Mouse (Mus musculus) neural tube, embryonic 12.5 days (tissue): Measurements from ENCODE around the gene Eif3a. TPM values are rescaled to one million over a fixed set of nuclear protein-coding genes. Genes with fewer than 3 reads are reported as not detected.
A peak's percentile ranks its signal among the peaks of the same experiment; 100 is the strongest.

ENCODE experiments used
- ATAC-seq: fragments of 200-750 bp; cut with Nextera tagmentation; 2 replicates; pipeline ENCODE4 v1.8.0; 2017; ENCODE audit warnings: low read depth, mild to moderate bottlenecking, moderate TSS enrichment, moderate library complexity; ENCODE audit not compliant: low FRiP score
- H3K27ac ChIP-seq: fragments of 300-500 bp; sonication (generic); 2 replicates; pipeline ENCODE4 v1.5.1; 2016
- H3K27me3 ChIP-seq: fragments of 300-500 bp; sonication (generic); replicated peaks from 2 replicates; pipeline ENCODE4 v1.6.1; 2016; ENCODE audit warnings: mild to moderate bottlenecking
- H3K36me3 ChIP-seq: fragments of 300-500 bp; sonication (generic); 2 replicates; pipeline ENCODE4 v1.6.1; 2016; ENCODE audit warnings: mild to moderate bottlenecking
- H3K4me1 ChIP-seq: fragments of 300-500 bp; sonication (generic); 2 replicates; pipeline ENCODE4 v1.6.1; 2016
- H3K4me2 ChIP-seq: fragments of 300-500 bp; sonication (generic); replicated peaks from 2 replicates; pipeline ENCODE4 v1.6.1; 2016; ENCODE audit warnings: mild to moderate bottlenecking
- H3K4me3 ChIP-seq: fragments of 300-500 bp; sonication (generic); 2 replicates; pipeline ENCODE4 v1.5.1; 2016
- H3K9ac ChIP-seq: fragments of 300-500 bp; sonication (generic); 2 replicates; pipeline ENCODE4 v1.6.1; 2016; ENCODE audit warnings: mild to moderate bottlenecking
- H3K9me3 ChIP-seq: fragments of 300-500 bp; sonication (generic); 2 replicates; pipeline ENCODE4 v1.6.1; 2016; ENCODE audit warnings: mild to moderate bottlenecking
- WGBS: fragments of 180-500 bp; shearing (Covaris S2); methylation state at CpG from one replicate; pipeline ENCODE4 v1.1.7; 2016; 5-methylcytosine and 5-hydroxymethylcytosine counted together
- polyA plus RNA-seq: library from polyadenylated mRNA; unstranded; fragments of >200 nt; fragmentation: Nextera tagmentation; extraction: Ambion mirVana; gene quantifications from 2 replicates; pipeline ENCODE4 v1.2.1, GENCODE M21; 2016

The Eif3a gene
- polyA plus RNA-seq, 1 experiment from 2014 or later, result 121 TPM

DNA sequence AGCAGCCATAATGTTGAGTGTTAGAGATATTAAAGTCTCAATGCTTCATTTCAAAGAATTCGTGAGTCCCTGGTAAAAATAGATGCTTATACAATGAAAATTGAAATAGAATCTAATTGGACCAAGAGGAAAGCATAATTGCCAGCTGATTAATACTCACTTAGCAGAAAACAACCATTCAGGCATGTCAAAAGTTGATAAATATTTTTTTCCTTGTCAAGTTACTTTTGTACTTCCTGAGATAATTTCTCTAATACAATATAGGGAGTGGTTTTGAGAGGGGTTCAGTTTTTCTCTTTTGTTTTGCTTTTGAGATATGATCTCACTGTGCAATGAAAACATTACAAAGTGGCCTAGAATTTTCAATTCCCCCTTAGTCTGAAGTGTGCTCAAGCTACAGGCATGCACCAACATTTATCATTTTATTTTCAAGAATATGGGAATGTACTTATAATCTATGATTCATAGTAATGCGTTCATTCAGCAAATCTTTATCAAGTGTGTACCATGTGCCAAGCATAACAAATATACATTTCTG lies 2.8 kb upstream of the Eif3a start:
- H3K4me1 ChIP-seq, result peaks cover 5% of the 10 kb centered on the region
- no peaks in the 10 kb centered on the region for H3K36me3 ChIP-seq
- no peak overlapping the region for H3K9ac ChIP-seq
- no peak for ATAC-seq
- H3K4me3 ChIP-seq, result no peak overlapping the region
- WGBS, result 90% methylated on average over 2 of the region's 2 CpGs
- H3K9me3 ChIP-seq, result no peaks in the 10 kb centered on the region
- H3K4me2 ChIP-seq, result no peak overlapping the region
- no peak overlapping the region for H3K27ac ChIP-seq
- no peaks in the 10 kb centered on the region for H3K27me3 ChIP-seq

DNA sequence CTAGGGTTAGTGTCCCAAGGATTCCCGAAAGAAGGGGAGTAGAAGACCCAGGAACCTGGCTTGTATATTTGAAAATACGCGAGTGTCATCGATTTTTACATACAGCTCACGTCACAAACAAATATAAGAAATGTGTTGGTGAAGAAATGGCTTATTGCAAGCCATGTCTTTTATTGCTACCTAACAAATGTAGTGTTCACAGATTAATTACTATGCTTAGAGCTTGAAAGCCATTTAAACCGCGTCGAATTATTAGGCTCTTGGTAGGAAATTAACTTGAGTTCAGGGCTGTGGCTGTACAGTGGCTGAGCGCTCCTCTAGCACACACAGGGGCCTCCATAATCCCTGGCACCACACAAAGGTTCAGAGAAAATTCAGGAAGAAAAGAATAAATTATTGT lies 706 bp upstream of the Eif3a start:
- H3K9ac ChIP-seq, result peak overlapping the region; percentile 99
- H3K4me1 ChIP-seq, result peaks cover 11% of the 10 kb centered on the region
- H3K27me3 ChIP-seq, result no peaks in the 10 kb centered on the region
- H3K4me2 ChIP-seq, result peak overlapping the region; percentile 63
- no peaks in the 10 kb centered on the region for H3K9me3 ChIP-seq
- 17% methylated on average over 9 of the region's 9 CpGs for WGBS
- H3K4me3 ChIP-seq, result peak overlapping the region; percentile 99
- H3K36me3 ChIP-seq, result no peaks in the 10 kb centered on the region
- H3K27ac ChIP-seq, result peak overlapping the region; percentile 91
- ATAC-seq, result peak; percentile 38; the same call in 1 of the 2 replicates

DNA sequence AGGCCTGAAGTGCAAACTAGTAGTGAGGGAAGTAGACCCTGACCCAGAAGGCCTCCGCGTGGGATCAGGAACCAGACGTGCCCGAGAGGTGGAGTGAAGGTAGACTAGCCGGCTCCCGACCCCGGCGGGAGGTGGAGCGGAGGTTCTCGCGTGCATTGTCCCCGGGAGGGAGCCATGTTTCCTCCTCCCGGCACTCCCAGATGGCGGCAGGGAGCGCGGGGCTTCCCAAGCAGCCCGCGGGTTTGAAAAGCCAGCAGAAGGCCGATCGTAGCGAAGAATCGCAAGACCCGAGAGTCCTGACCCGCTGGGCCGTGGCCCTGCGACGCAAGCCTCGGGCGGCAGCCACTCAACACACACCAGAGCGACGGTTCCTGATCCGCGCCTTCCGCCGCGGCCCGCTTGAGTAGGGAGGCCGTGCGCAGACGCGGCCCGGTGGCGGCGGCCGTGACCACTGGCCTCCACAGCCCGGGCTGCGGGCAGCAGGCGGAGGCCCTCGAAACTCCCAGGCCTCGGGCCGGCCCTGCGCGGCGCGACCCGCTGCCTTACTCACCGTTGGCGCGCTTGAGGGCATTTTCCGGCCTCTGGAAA lies 445 bp downstream of the Eif3a start:
- H3K4me1 ChIP-seq, result peaks cover 11% of the 10 kb centered on the region
- H3K36me3 ChIP-seq, result no peaks in the 10 kb centered on the region
- H3K9ac ChIP-seq, result peak overlapping the region; percentile 99
- peak overlapping the region; percentile 63 for H3K4me2 ChIP-seq
- H3K4me3 ChIP-seq, result peak overlapping the region; percentile 99
- no peaks in the 10 kb centered on the region for H3K9me3 ChIP-seq
- peak; percentile 67 for ATAC-seq
- H3K27ac ChIP-seq, result peak overlapping the region; percentile 91
- WGBS, result under 1% methylated on average over 60 of the region's 60 CpGs
- H3K27me3 ChIP-seq, result no peaks in the 10 kb centered on the region

DNA sequence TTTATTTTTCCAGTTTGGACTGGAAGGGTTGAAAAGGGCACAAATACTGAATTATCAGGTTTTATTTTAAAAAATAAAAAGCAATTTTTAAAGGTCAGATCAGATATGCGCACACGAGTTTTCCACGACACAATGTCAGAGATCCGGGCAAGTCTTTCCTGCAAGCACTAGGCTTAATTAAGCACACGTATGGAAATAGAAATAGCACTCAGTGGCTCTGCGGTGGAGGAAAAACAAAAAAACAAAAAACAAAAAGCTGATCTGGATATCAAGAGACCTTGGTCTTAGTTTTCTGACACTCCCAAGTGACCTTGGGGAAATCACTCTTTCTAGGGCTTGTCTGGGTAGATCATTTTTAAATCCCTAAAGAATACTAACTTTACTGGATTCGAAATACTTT lies 1.0 kb downstream of the Eif3a start:
- no peak for ATAC-seq
- WGBS, result 3% methylated on average over 7 of the region's 7 CpGs
- peak overlapping the region; percentile 91; the same call in 1 of the 2 replicates for H3K27ac ChIP-seq
- H3K27me3 ChIP-seq, result no peaks in the 10 kb centered on the region
- H3K4me1 ChIP-seq, result peaks cover 11% of the 10 kb centered on the region
- H3K36me3 ChIP-seq, result no peaks in the 10 kb centered on the region
- no peaks in the 10 kb centered on the region for H3K9me3 ChIP-seq
- H3K9ac ChIP-seq, result peak overlapping the region; percentile 99
- H3K4me3 ChIP-seq, result peak overlapping the region; percentile 99
- peak overlapping the region; percentile 63 for H3K4me2 ChIP-seq

DNA sequence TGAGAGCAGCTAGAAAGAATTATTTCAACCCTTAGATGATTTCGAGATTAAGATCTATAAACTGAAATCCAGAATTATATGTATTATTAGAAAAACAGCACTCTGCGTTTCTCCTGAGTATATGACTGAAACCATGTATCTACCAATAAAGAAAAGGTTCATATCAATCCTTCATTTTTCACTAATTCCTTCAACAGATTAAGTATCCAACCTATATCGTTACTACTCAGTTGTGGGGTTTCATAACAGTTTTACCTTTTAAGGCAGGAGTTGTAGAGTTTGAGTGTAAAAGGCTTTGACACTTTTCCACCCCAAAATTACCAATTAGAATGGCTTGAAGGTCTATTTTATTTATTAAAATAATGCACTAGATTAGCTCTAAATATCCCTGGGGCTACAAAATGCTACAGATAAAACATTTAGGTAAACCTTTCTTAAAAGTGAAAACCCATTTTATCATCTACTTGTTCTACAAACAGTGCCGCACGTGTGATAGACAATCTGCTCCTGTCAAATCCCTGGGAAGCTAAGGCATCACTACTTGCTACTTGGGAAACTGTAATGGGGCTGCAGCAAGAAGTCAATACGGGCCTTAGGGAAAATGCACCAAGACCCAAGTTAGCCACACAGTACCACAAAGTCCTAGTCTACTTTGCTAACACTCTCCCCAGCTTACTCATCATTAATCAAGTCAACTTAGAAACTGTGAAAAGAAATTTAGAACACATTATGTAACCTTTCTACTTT lies 2.1 kb downstream of the Eif3a start:
- H3K4me3 ChIP-seq, result no peak overlapping the region
- ATAC-seq, result no peak
- 53% methylated on average over 6 of the region's 6 CpGs for WGBS
- H3K36me3 ChIP-seq, result no peaks in the 10 kb centered on the region
- peaks cover 11% of the 10 kb centered on the region for H3K4me1 ChIP-seq
- H3K27ac ChIP-seq, result no peak overlapping the region
- H3K4me2 ChIP-seq, result peak overlapping the region; percentile 63
- H3K9me3 ChIP-seq, result no peaks in the 10 kb centered on the region
- H3K27me3 ChIP-seq, result no peaks in the 10 kb centered on the region
- 0 out of 2 replicates have a peak overlapping the region, but pooled peaks have one; percentile 29 for H3K9ac ChIP-seq

DNA sequence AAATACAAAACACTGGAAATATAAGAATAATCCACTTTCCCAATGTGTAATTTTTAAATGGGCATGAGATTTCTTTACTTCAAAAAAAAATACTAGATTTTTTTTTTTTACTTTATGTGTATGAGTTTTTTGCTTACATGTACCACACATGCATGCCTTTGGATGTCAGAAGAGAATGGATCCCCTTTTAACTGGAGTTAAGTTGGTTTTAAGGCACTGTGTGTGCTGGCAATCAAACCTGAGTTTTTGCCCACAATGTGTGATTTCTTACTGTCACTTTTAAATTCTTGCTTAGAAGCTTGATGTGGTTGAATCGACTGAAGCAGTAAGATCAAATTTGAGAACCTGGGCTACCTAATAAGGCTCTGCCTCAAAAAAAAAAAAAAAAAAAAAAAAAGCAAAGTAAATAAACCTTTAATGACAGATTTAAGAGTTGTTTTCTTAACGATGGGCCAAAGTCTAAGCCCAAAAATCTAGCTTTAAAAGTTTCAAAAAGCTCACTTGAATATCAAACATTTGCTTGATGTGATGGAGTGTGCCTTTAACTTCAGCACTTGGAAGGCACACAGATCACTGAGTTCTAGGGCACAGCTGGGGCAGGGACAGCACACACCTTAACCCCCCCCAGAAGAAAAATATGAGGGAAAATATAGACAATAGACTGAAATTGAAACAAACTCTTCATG lies 2.9 kb downstream of the Eif3a start:
- no peak overlapping the region for H3K27ac ChIP-seq
- peaks cover 11% of the 10 kb centered on the region for H3K4me1 ChIP-seq
- H3K36me3 ChIP-seq, result no peaks in the 10 kb centered on the region
- no peaks in the 10 kb centered on the region for H3K9me3 ChIP-seq
- ATAC-seq, result no peak
- H3K4me2 ChIP-seq, result peak overlapping the region; percentile 41
- H3K27me3 ChIP-seq, result no peaks in the 10 kb centered on the region
- WGBS, result 80% methylated on average over 2 of the region's 2 CpGs
- H3K9ac ChIP-seq, result no peak overlapping the region
- H3K4me3 ChIP-seq, result no peak overlapping the region

DNA sequence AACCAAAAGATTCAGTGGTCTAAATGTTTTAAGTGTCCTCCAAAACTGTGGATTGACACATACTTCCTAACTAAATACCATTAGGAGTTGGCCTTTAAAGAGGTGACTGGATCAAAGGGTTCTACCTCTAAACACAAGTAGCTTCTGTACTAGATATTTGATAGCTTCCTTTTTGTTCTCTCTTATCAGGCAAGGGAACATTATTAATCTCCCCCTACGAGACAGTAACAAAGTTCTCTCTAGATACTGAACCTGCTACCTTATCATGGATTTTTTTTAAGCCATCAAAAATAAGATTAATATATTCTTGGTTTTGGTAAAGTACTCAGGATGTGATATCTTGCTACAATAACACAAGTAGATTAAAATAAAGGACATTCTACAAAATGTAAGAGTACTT lies 5.7 kb downstream of the Eif3a start:
- 81% methylated on average over 1 of the region's 1 CpGs for WGBS

DNA sequence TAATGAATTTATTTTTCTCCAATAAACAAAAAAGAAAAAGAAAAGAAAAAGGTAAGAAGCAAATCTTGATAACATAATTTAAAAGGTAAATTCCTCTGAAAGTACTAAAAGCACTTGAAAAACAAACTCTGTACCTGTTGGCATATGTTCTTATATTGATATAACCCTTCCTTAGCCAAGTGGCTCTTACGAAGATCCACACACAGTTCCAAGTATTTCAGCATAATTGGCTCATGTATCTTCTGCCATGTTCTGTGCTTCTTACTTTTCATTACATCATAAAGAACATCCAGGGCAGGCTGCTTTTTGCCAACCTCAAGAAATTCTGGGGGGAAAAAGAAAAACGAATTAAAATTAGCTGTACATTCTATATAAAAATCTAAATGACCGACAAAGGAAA lies 8.4 kb downstream of the Eif3a start:
- no peak overlapping the region for H3K4me3 ChIP-seq
- peaks cover 23% of the 10 kb centered on the region for H3K36me3 ChIP-seq
- H3K9me3 ChIP-seq, result no peaks in the 10 kb centered on the region
- H3K4me1 ChIP-seq, result peaks cover 3% of the 10 kb centered on the region; the same call in 1 of the 2 replicates
- H3K4me2 ChIP-seq, result no peak overlapping the region
- WGBS, result 93% methylated on average over 3 of the region's 3 CpGs
- H3K27me3 ChIP-seq, result no peaks in the 10 kb centered on the region
- no peak overlapping the region for H3K9ac ChIP-seq
- no peak overlapping the region for H3K27ac ChIP-seq
- no peak for ATAC-seq

More for the DNA sequence above, 5.7 kb downstream of the Eif3a start:
- Histone ChIP-seq H3K36me3 (peaks cover 8% of the 10 kb centered on the region), H3K4me2 (no peak overlapping the region), H3K27ac (no peak overlapping the region), H3K4me1 (peaks cover 11% of the 10 kb centered on the region), H3K9ac (no peak overlapping the region), H3K4me3 (no peak overlapping the region), H3K9me3 (no peaks in the 10 kb centered on the region), H3K27me3 (no peaks in the 10 kb centered on the region)
- ATAC-seq, result no peak

DNA sequence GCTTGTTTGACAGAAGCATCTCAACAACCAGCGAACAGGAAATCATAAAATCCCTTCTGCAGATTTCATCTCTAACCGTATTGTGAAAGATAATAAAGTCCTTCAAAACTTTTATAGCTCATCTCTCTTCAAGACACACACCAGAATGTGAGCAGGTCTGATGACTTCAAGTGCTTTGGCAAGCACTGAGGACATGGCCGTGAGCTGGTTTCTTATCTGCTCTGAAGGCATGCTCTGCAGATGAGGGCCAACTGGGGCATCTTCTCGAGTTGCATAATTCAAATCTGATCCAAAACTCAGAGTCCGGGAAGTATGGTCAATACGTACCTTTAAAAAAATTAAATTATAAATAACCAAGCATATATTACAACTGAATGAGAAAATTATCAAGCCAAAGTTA lies 17.1 kb downstream of the Eif3a start:
- Histone ChIP-seq H3K4me1 (no peaks in the 10 kb centered on the region), H3K27me3 (no peaks in the 10 kb centered on the region), H3K27ac (no peak overlapping the region), H3K4me3 (no peak overlapping the region), H3K36me3 (peaks cover 79% of the 10 kb centered on the region), H3K9me3 (no peaks in the 10 kb centered on the region), H3K9ac (no peak overlapping the region), H3K4me2 (no peak overlapping the region)
- 92% methylated on average over 6 of the region's 6 CpGs for WGBS
- no peak for ATAC-seq

DNA sequence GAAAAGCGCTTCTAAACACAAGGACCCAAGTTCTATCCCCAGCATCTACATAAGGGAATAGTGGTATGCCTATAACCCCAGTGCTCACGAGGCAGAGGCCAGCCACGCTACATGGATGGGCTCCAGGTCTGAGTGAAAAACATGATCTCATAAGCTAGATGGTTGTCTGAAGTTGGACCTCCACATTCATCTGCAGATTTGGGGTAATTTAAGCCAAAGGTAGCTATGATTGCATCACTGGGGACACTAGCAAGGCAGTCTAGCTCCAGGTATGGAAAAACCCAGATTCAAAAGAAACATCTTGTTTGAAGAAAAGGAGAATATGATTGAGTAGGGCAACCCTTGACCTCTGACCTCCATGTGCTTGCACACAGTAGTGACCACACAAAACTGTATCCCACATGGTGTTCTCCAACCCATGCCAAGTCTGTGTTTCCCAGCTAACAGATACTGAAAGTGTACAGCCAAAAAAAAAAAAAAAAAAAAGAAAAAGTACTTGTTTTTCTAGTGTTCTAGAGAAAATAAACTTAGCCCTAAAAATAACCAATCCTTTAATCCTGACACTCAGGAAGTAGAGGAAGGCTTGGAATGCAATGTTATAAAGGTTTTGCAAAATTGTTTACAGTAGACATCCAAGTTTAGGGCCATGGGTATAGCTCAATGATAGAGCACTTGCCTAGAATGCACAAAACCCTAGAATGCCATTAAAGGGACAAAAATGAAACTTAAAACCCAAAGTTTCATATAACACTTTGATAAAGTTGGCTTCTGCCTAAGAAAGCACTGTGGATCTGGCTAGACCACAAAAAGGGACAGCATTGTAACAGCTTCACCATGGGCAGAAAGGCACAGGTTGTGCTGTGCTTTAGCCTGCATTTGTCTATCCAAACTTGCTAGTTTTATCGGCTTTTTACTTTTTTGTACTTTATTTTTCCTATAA lies 31.3 kb downstream of the Eif3a start:
- H3K36me3 ChIP-seq, result peaks cover 27% of the 10 kb centered on the region

DNA sequence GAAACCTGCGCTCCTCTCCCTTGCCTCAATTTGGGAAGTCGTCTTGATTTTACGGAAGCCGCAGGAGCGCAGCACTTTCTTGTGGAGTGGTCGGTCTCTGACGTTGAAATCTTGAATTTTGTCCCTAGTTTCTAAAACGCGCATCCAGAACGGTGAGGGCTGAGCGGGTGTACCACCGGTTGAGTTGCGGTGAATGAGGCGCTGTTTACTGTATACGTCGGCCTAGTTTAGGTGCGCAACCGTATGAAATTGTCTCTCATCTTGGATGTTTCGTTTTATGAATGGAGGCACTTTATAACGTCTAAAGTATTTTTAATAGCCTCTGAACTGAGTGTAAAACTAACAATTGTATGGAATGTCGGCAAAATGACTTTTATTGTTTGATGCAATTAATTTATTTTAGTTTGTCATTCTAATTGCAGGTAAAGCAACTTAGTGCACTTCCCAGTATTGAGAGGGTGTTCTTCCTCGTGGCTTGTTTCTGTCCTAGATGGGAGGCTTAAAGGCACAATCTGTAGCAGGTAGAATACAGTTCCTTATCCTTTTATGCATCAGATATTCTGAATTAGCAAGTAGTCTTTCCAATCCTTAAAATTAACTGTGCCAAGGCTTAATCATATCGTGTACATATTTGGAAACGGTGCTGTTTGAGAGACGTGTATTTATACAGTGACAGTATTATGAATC lies 33.2 kb downstream of the Eif3a start:
- peak overlapping the region; percentile 99 for H3K4me2 ChIP-seq
- peaks cover 14% of the 10 kb centered on the region for H3K4me1 ChIP-seq
- no peak overlapping the region for H3K27ac ChIP-seq
- peak overlapping the region; percentile 77; the same call in 1 of the 2 replicates for H3K9ac ChIP-seq
- H3K36me3 ChIP-seq, result peaks cover 10% of the 10 kb centered on the region; the same call in 1 of the 2 replicates
- 6% methylated on average over 25 of the region's 25 CpGs for WGBS
- peaks cover 6% of the 10 kb centered on the region for H3K27me3 ChIP-seq
- H3K4me3 ChIP-seq, result peak overlapping the region; percentile 77
- no peak for ATAC-seq
- no peaks in the 10 kb centered on the region for H3K9me3 ChIP-seq

More for the DNA sequence above, 31.3 kb downstream of the Eif3a start:
- 73% methylated on average over 4 of the region's 4 CpGs for WGBS
- Histone ChIP-seq H3K9ac (no peak overlapping the region), H3K9me3 (no peaks in the 10 kb centered on the region), H3K4me3 (no peak overlapping the region), H3K27me3 (peaks cover 6% of the 10 kb centered on the region), H3K4me2 (no peak overlapping the region), H3K27ac (no peak overlapping the region), H3K4me1 (peaks cover 14% of the 10 kb centered on the region)
- no peak for ATAC-seq
